In genomic region chr17:74875740-74876139, GRCm38 (mm10) we compare ENCODE assay signal across 24 mouse cellular contexts.
A peak's percentile ranks its signal among the peaks of the same experiment; 100 is the strongest.
DNase-seq lines count a peak whose midpoint lies in the region; ATAC-seq and TF ChIP-seq lines count a peak whose summit lies in the region.
"Had no signal": no experiment of that assay in that cellular context is flagged by ENCODE, and none has a peak within 500 bp of the region (broad histone marks: within the 10 kb centered on the region; RNA-seq: fewer than 3 reads in every experiment).

No protein-coding gene starts in this region.

- H3K27me3 ChIP-seq in kidney, embryonic 14.5 days (ENCODE audit: control insufficient read depth, insufficient read depth, low read length): no peaks in the 10 kb centered on the region
- no peaks in the 10 kb centered on the region for H3K27me3 ChIP-seq in lung, postnatal 0 days (replicated peaks; ENCODE audit: insufficient read depth, low read length)
- H3K27me3 ChIP-seq in hindbrain, postnatal 0 days (ENCODE audit: insufficient read depth, low read length): no peaks in the 10 kb centered on the region
- H3K27me3 ChIP-seq: embryonic facial prominence, embryonic 15.5 days; hindbrain, embryonic 12.5 days; limb, embryonic 12.5 days; liver, embryonic 12.5 days had no signal

- no peak for TF ChIP-seq CTCF in lung, postnatal 0 days (IDR thresholded peaks at IDR 0.05)
- no peak for TF ChIP-seq CTCF in hindbrain, postnatal 0 days (IDR thresholded peaks at IDR 0.05; ENCODE audit: low read depth)

- intact Hi-C loops in heart, postnatal 25 days (cut with DNase I): no loop called here

- ATAC-seq in kidney, embryonic 14.5 days (ENCODE audit: low FRiP score, low TSS enrichment): no peak
- ATAC-seq in lung, postnatal 0 days: peak; percentile 60
- ATAC-seq in hindbrain, postnatal 0 days: no peak
- ATAC-seq: CD4-positive, CD25-positive, alpha-beta regulatory T cell, adult 4 months; forebrain, embryonic 14.5 days; liver, embryonic 12.5 days had no signal

- peak; percentile 95 for DNase-seq in heart, adult 11 months
- DNase-seq in heart, postnatal 25 days (ENCODE audit: low spot score): no peak
- DNase-seq in kidney, adult 11 months: peak; percentile 32
- peak; percentile 36 for DNase-seq in lung, postnatal 0 days (ENCODE audit: low spot score)
- no peak for DNase-seq in lung, postnatal 14 days
- DNase-seq in kidney, postnatal 25 days: peak; percentile 19 to 55
- no peak for DNase-seq in hindbrain, postnatal 0 days (ENCODE audit: low spot score)
- DNase-seq: adrenal gland, postnatal 25 days; cerebellum, adult 9-10 months; gastrocnemius, postnatal 10 days; layer of hippocampus, postnatal 36 days; right cerebral cortex, adult 18-20 months; right cerebral cortex, postnatal 4 days; thymus, adult 18-20 months; thymus, postnatal 4 days had no signal

- peak; percentile 71 for TF ChIP-seq EP300 in lung, postnatal 0 days (IDR thresholded peaks at IDR 0.05)

- no peaks in the 10 kb centered on the region for H3K36me3 ChIP-seq in kidney, embryonic 14.5 days (ENCODE audit: control insufficient read depth, insufficient read depth, low read length)
- H3K36me3 ChIP-seq in lung, postnatal 0 days (ENCODE audit: insufficient read depth, low read length): no peaks in the 10 kb centered on the region
- no peaks in the 10 kb centered on the region for H3K36me3 ChIP-seq in hindbrain, postnatal 0 days (ENCODE audit: insufficient read depth, low read length)
- H3K36me3 ChIP-seq: embryonic facial prominence, embryonic 15.5 days; hindbrain, embryonic 12.5 days; limb, embryonic 12.5 days; liver, embryonic 12.5 days had no signal

- no peak overlapping the region for H3K27ac ChIP-seq in kidney, embryonic 14.5 days (ENCODE audit: low read depth, low read length)
- H3K27ac ChIP-seq in lung, postnatal 0 days (ENCODE audit: low read length): no peak overlapping the region
- no peak overlapping the region for H3K27ac ChIP-seq in hindbrain, postnatal 0 days
- H3K27ac ChIP-seq: embryonic facial prominence, embryonic 15.5 days; hindbrain, embryonic 12.5 days; kidney, postnatal 0 days; limb, embryonic 12.5 days; liver, embryonic 12.5 days had no signal

- H3K4me2 ChIP-seq in kidney, embryonic 14.5 days (replicated peaks; ENCODE audit: low read depth, low read length): no peak overlapping the region
- H3K4me2 ChIP-seq in lung, postnatal 0 days (replicated peaks; ENCODE audit: low read depth, low read length): no peak overlapping the region
- H3K4me2 ChIP-seq in hindbrain, postnatal 0 days (ENCODE audit: low read depth, low read length): no peak overlapping the region
- H3K4me2 ChIP-seq: embryonic facial prominence, embryonic 15.5 days; hindbrain, embryonic 12.5 days; limb, embryonic 12.5 days; liver, embryonic 12.5 days; midbrain, embryonic 11.5 days had no signal

- peaks cover 5% of the 10 kb centered on the region for H3K4me1 ChIP-seq in kidney, embryonic 14.5 days (ENCODE audit: control insufficient read depth, insufficient read depth, low read length)
- H3K4me1 ChIP-seq in lung, postnatal 0 days (ENCODE audit: insufficient read depth, low read depth, low read length): no peaks in the 10 kb centered on the region
- no peaks in the 10 kb centered on the region for H3K4me1 ChIP-seq in hindbrain, postnatal 0 days (ENCODE audit: insufficient read depth, low read length)
- H3K4me1 ChIP-seq: hindbrain, embryonic 12.5 days had no signal

- 79% methylated on average over 5 of the region's 5 CpGs for WGBS in kidney, embryonic 14.5 days
- 68% methylated on average over 5 of the region's 5 CpGs for WGBS in lung, postnatal 0 days
- WGBS in hindbrain, postnatal 0 days: 92% methylated on average over 5 of the region's 5 CpGs

- no peaks in the 10 kb centered on the region for H3K9me3 ChIP-seq in kidney, embryonic 14.5 days (ENCODE audit: control insufficient read depth, low read length)
- H3K9me3 ChIP-seq in lung, postnatal 0 days (ENCODE audit: low read length): no peaks in the 10 kb centered on the region
- H3K9me3 ChIP-seq in hindbrain, postnatal 0 days (ENCODE audit: low read length): no peaks in the 10 kb centered on the region
- H3K9me3 ChIP-seq: embryonic facial prominence, embryonic 15.5 days; hindbrain, embryonic 12.5 days; limb, embryonic 12.5 days; liver, embryonic 12.5 days had no signal

- no peak overlapping the region for H3K9ac ChIP-seq in kidney, embryonic 14.5 days (ENCODE audit: low read depth, low read length)
- no peak overlapping the region for H3K9ac ChIP-seq in lung, postnatal 0 days (replicated peaks; ENCODE audit: low read depth)
- no peak overlapping the region for H3K9ac ChIP-seq in hindbrain, postnatal 0 days (replicated peaks; ENCODE audit: low read length)
- H3K9ac ChIP-seq: embryonic facial prominence, embryonic 15.5 days; hindbrain, embryonic 12.5 days; limb, embryonic 12.5 days; liver, embryonic 12.5 days had no signal

- no peak overlapping the region for H3K4me3 ChIP-seq in kidney, embryonic 14.5 days (ENCODE audit: low read length)
- H3K4me3 ChIP-seq in lung, postnatal 0 days (ENCODE audit: low read depth, low read length): no peak overlapping the region
- no peak overlapping the region for H3K4me3 ChIP-seq in hindbrain, postnatal 0 days (ENCODE audit: low read length)
- H3K4me3 ChIP-seq: embryonic facial prominence, embryonic 15.5 days; hindbrain, embryonic 12.5 days; limb, embryonic 12.5 days; liver, embryonic 12.5 days had no signal

Comparison
In these comparisons a context has a peak if more than half of its experiments do, and no peak if none do; other contexts are left out.
1. DNase-seq: peak in heart, adult 11 months (single experiment), kidney, adult 11 months (single experiment), lung, postnatal 0 days (single experiment) and kidney, postnatal 25 days (2 of 2); none in heart, postnatal 25 days (single experiment), lung, postnatal 14 days (single experiment) and hindbrain, postnatal 0 days (single experiment).